Mouse (Mus musculus) lung, postnatal 0 days (tissue): ENCODE measurements around the gene Phlda2.

ENCODE experiments used
- CTCF ChIP-seq: IDR thresholded peaks from 2 replicates; pipeline ENCODE4 v1.5.1; 2016; ENCODE audit warnings: antibody characterized with exemption, mild to moderate bottlenecking
- EP300 ChIP-seq: IDR thresholded peaks from 2 replicates; pipeline ENCODE4 v1.6.1; 2016; ENCODE audit warnings: antibody characterized with exemption, mild to moderate bottlenecking, control low read depth

DNA sequence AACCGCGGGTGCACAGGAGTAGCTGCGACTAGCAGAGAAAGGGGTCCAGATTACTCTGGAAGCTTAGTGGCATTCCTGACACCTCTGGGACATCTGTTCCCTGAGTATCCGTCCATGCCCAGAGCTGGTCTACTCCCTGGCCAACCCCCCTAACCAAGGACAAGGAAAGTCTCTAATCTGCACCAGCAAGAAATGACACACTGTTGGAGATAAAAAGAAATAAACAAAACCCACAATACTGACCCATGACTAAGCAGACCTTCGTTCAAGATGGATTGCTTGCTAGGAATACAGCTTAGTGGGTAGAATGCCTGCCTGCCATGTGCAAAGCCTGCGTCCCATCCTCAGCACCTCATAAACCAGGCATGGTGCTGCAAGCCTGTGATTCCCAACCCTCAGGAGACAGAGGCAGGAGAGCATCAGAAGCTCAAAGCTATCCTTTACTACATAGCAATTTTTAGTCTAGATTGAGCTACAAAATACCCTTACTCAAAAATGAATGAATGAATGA, 9.3 kb downstream of the Phlda2 start:
- no peak for TF ChIP-seq EP300
- TF ChIP-seq CTCF = no peak
